Comparison of ENCODE assay signal across 12 mouse cellular contexts in the genomic region with DNA sequence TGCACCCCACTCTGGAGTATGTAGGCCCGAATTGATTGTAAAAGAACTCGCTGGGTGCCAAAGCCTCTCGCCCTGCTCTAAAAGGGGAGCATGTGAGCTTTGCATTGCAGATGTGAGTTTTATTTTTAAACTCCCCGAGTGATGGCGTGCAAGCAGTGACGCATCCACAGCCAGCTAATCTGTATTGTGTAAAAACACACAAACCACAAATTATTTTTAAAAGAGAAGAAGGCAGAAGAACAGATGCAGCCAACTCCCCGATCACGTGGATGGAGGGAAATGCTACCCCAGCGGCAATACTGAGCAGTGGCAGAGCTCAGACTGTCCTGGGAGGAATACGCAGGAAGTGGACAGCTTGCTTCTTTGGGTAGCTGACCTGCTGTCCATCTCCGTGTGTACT. TPM values are rescaled to one million over a fixed set of nuclear protein-coding genes. Genes with fewer than 3 reads are reported as not detected.
DNase-seq lines count a peak whose midpoint lies in the region; ATAC-seq and TF ChIP-seq lines count a peak whose summit lies in the region.
"Had no signal": no experiment of that assay in that cellular context is flagged by ENCODE, and none has a peak within 500 bp of the region (broad histone marks: within the 10 kb centered on the region; RNA-seq: fewer than 3 reads in every experiment).

No protein-coding gene starts in this region.

- peaks cover 8% of the 10 kb centered on the region for H3K4me1 ChIP-seq in forebrain, embryonic 15.5 days

- peak; percentile 82 for ATAC-seq in megakaryocyte, adult 5-6 weeks (ENCODE audit: poor library complexity, severe bottlenecking)
- ATAC-seq in forebrain, embryonic 15.5 days (replicated peaks) = no peak

- no peaks in the 10 kb centered on the region for H3K9me3 ChIP-seq in forebrain, embryonic 15.5 days
- H3K9me3 ChIP-seq: limb, embryonic 15.5 days had no signal

- no peak overlapping the region for H3K9ac ChIP-seq in forebrain, embryonic 15.5 days (replicated peaks)
- H3K9ac ChIP-seq: limb, embryonic 15.5 days had no signal

- no peaks in the 10 kb centered on the region for H3K27me3 ChIP-seq in C2C12 (ENCODE audit: control insufficient read depth, insufficient read depth, insufficient read length)
- H3K27me3 ChIP-seq in forebrain, embryonic 15.5 days = no peaks in the 10 kb centered on the region
- H3K27me3 ChIP-seq: limb, embryonic 15.5 days had no signal

- H3K4me2 ChIP-seq in forebrain, embryonic 15.5 days (replicated peaks) = no peak overlapping the region
- H3K4me2 ChIP-seq: limb, embryonic 15.5 days had no signal

- DNase-seq in layer of hippocampus, adult 2 months (ENCODE audit: low spot score in 2 of 2) = peak in 1 of 2 experiments; percentile 42
- DNase-seq in layer of hippocampus, adult 9-10 months (ENCODE audit: low spot score) = no peak
- DNase-seq in frontal cortex, postnatal 36 days (ENCODE audit: low spot score in 2 of 2) = peak; percentile 43 to 62
- DNase-seq in adrenal gland, adult 8-10 months = no peak
- no peak for DNase-seq in thymus, postnatal 10 days (ENCODE audit: low spot score in 2 of 2)
- DNase-seq: heart, postnatal 10 days; kidney, adult 18-20 months; midbrain, embryonic 14.5 days had no signal

- 88% methylated on average over 11 of the region's 11 CpGs for WGBS in forebrain, embryonic 15.5 days

- no peaks in the 10 kb centered on the region for H3K79me3 ChIP-seq in C2C12 (ENCODE audit: low read depth)

- TF ChIP-seq CTCF in layer of hippocampus, adult 2 months (conservative IDR thresholded peaks at IDR 0.05) = peak; percentile 37
- no peak for TF ChIP-seq CTCF in C2C12 (IDR thresholded peaks at IDR 0.05; ENCODE audit: control insufficient read depth, insufficient read depth, insufficient read length)

- no peak overlapping the region for H3ac ChIP-seq in C2C12 (ENCODE audit: control insufficient read depth, insufficient read length, low read depth)

- H3K4me3 ChIP-seq in layer of hippocampus, adult 2 months = no peak overlapping the region
- H3K4me3 ChIP-seq in C2C12 (ENCODE audit: insufficient read depth, poor library complexity, severe bottlenecking) = no peak overlapping the region
- H3K4me3 ChIP-seq in forebrain, embryonic 15.5 days = no peak overlapping the region
- H3K4me3 ChIP-seq: limb, embryonic 15.5 days had no signal

- no peaks in the 10 kb centered on the region for H3K36me3 ChIP-seq in C2C12 (ENCODE audit: control insufficient read depth, insufficient read depth)
- no peaks in the 10 kb centered on the region for H3K36me3 ChIP-seq in forebrain, embryonic 15.5 days
- H3K36me3 ChIP-seq: limb, embryonic 15.5 days had no signal

- H3K27ac ChIP-seq in layer of hippocampus, adult 2 months = 0 out of 2 replicates have a peak overlapping the region, but pooled peaks have one; percentile 10
- no peak overlapping the region for H3K27ac ChIP-seq in forebrain, embryonic 15.5 days (replicated peaks)
- H3K27ac ChIP-seq: limb, embryonic 15.5 days had no signal

- H3K79me2 ChIP-seq in C2C12 (ENCODE audit: control insufficient read depth, insufficient read depth) = no peaks in the 10 kb centered on the region

TF ChIP-seq in C2C12, 6 proteins besides CTCF, POLR2A, EP300 and RAD21:
- TF ChIP-seq FOSL1 (IDR thresholded peaks at IDR 0.05; ENCODE audit: insufficient read depth, low read length, poor library complexity, severe bottlenecking) = no peak
- peak; percentile 57 for TF ChIP-seq USF1 (IDR thresholded peaks at IDR 0.05; ENCODE audit: low read depth)
- no peak for TF ChIP-seq MAX (IDR thresholded peaks at IDR 0.05)

RNA-seq across cellular contexts. Expression of gene Eepd1, which starts 29.2 kb away (rescaled TPM):
- 10 to 100 TPM; 18.0 to 19.4 TPM for total RNA-seq in layer of hippocampus, adult 2 months (2021)
- polyA plus RNA-seq in C2C12 (2012; fragmentation: generic; extraction: Trizol) = 1.1 TPM
- total RNA-seq in megakaryocyte, adult 5-6 weeks (2015) = 7.0 and 7.4 TPM in 2 replicates
- total RNA-seq in megakaryocyte, adult 5-6 weeks (2017) = 16.9 and 20.5 TPM in 2 replicates
- polyA plus RNA-seq in forebrain, embryonic 15.5 days (2015; fragmentation: Nextera tagmentation; extraction: Ambion mirVana) = 13.5 and 14.2 TPM in 2 replicates
- total RNA-seq in adrenal gland, adult 8-10 months (2022) = 10 to 100 TPM; 47.7 to 97.8 (median 53.3) TPM

Comparison
In these comparisons a context has a peak if more than half of its experiments do, and no peak if none do; other contexts are left out.
1. DNase-seq: peak in frontal cortex, postnatal 36 days (2 of 2); none in layer of hippocampus, adult 9-10 months (single experiment), adrenal gland, adult 8-10 months (single experiment) and thymus, postnatal 10 days (0 of 2).